Mouse (Mus musculus): ENCODE measurements around the gene Krtdap.

Gene Krtdap

DNA sequence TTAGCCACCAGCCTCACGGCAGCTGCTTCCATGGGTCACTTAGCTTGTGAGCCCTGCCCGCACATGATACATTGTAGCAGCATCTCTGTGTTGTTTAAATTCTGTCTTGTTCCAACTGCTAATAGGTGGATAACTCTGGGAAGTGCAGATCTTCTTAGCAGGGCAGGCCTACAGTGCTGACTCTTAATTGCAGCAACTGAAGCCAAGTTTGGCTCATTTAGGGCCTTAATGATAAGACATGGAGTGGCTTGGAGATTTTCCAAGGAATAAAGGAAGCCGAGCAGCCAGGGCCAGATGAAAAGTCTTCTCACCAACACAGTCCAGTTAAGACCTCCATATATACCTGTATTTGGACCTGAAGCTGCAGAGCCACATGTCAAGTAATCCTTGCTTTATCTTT, 52.6 kb downstream of the Krtdap start:
- no peak for DNase-seq (ENCODE audit: low spot score)

All from yolk sac, embryonic 10.5 days (tissue).